Mouse (Mus musculus) heart, adult 9 months (tissue): ENCODE results near the gene 4933427D14Rik.

Experiments
- DNase-seq, 2 experiments: peaks; one replicate each; pipeline ENCODE4 v3.0.0; 2022; ENCODE audit warnings: low spot score in 2 of 2

Gene 4933427D14Rik

DNA sequence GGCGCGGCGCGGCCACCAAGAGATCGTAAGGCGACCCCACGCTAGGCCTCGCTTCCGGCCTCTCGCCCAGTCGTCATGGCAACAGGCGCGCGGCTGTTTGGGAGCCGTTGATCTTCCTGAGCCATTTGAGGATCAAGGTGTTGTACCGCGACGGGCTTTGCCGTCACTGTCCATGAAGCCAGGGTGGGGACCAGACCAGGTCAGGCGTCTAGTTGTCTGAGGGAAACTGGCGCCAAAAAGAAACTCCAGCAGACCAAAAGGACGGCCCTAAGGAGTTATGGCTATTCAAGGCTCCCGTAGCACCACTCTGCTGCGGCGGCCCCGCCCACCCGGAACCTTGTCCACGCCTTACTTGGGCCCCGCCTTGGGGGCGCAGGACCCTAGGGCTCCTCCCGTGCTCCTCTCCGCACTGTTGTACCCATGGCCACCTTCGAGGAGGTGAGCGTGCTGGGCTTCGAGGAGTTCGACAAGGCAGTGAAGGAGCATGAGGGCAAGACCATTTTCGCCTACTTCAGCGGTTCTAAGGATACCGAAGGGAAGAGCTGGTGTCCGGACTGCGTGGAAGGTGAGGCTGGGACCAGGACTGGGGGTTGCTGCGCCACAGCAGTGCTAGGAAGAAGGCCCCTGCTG, at the start of gene 4933427D14Rik, which contains the start of gene Txndc17:
Gene 4933427D14Rik (minus strand): TSS at position 256 of the 630 bp plus-strand sequence.
Gene Txndc17 (plus strand): TSS at position 344 of the 630 bp plus-strand sequence.
- peak; percentile 91 to 92 for DNase-seq

DNA sequence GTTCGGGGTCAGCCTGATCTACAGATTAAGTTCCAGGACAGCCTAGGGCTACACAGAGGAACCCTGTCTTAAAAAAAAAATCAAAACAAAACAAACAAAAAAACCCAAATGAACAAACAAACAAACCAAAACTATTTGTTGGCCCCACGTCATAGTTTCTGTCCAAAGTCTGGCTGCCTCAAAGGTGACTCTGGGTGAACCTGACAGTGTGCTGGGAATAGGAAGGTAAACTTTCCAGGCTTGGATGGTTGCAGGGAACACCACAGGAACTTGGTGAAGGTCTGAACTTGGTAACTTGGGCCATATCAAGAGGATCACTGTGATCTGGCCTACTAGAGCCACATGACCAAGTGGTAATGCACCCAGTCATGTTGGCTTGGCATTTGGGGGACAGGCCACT, 49.2 kb upstream of the 4933427D14Rik start:
- no peak for DNase-seq

DNA sequence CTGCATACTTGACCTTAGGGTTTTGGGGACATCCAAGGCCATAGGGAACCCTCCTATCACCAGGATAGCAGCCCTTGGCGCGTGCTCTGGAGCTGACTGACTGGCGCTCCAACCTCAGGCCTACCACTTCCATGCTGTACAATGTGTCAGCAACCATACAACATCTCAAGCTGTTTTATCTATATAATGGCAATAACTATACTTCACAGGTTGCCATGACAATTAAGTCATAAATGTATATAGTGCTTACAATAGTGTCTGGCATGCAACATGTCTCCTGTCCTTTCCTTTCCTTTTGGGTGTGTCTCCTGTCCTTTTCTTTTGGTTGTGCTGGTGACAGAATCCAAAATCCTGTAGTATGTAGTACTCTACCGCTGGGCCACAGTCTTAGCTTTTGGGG, 48.4 kb upstream of the 4933427D14Rik start:
- no peak for DNase-seq

DNA sequence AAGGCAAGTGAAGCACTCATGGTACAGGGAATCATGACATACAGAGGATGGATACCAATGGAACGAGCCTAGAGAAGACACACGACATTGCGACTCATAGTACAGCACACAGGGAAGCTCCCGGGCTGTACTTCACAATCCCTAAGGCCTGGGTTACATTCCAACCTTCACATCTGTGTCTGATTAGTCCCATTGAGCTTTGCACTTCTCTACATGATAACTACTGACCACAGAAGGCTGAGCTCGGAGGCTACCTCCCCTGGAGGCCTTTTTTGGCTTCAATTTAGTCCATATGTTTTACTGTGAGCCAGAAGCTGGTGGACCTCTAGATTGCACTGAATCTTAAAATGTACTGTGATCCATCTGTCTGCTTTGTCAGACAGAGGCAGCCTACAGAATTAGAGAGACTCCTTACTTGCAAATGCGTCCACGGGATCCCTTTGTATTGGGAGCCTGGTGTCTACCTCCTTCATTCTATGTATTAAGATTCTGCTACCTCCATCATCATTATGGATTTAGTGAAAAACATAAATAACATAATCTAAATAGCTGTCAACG, 38.0 kb upstream of the 4933427D14Rik start:
- no peak for DNase-seq

DNA sequence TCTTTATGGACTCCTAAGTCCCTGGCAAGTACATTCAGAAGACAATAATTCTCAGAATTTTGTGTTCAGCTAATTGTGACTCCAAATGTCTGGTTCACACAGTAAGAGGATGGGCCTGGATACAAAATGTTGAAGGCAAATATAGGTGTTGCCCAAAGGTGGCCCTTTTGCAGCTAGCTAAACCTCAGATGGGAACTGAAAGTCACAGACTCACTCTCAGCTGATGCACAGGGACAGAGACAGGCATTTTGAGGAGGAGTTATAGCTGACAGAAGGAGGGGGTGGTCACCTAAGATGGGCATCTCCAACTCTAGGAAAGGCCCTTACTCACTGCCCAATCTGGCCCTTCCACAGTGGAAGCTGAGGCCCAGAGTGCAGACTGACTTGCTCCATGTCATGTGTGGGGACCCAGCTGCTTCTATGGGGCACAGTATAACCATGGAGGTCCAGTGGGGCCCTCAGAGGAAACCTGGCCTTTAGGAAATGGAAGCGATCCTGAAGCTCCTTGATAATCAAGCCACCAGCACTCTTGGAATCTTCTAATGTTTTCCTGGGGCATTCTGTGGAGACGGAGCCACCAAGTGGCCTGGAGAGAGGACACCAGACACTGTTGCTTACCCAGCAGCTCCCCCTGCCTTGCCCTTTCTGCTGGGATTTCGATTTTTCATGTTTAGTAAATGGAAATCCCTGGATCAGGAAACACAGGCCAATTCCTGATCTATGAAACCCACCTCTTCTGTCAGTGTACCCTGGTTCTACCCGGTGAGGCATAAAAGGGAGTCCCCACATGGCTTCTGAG, 33.0 kb upstream of the 4933427D14Rik start:
- no peak for DNase-seq

DNA sequence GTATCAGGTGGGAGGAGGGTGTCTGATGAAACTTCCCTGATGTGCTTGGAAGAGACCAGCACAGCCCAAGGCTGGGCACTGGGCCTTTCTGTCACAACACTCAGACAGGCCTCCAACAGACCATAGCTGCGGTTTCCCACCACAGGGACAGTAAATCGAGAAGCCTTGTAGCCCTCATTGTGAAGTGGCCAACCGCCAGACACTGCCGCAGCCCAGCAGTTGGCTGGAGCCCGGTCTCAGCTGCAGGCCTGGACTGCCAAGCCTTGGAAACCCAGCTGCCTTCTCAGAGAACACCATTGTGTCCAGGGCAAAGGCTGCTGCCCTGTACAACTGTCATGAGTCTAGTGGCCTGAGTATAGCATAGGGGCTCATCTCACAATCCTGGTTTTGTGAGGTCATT, 26.8 kb upstream of the 4933427D14Rik start:
- DNase-seq: no peak

DNA sequence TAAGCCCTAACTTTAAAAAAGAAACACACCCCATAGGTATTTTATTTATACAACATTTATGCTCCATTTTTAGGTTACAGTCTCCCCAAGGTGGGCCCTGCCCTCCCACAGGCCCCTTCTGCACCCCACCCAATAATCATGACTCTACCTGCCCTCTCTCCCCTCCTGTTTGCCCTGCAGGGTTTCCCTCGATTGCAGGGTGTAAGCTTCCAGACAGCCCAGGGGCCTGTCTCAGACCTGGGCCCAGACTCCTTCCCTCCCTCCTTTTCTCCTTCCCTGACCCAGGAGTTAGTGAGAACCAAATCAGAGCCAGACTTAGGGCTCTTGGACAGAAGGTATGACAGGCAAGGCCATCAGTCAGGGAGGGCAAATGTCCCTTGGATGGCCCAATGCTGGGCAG, 25.7 kb upstream of the 4933427D14Rik start:
- no peak for DNase-seq

DNA sequence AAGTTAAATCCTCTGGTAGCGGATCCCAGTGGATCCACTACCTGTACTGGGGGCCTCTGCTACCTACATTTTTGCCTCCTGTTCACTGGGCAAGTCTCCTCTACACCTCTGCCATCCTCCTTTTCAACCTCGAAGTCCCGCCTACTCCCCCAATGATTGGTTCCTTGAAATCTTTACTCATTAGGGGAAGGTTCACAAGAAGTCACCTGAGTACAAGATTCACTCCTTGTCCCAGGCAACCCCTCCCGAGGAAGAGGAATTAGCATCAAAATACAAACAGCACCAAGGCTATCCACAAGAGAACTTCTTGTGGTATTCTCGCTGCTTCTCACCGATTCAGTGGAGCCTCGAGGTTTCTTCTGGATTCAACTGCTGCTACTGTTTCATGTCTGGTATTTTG, 24.8 kb upstream of the 4933427D14Rik start:
- no peak for DNase-seq

DNA sequence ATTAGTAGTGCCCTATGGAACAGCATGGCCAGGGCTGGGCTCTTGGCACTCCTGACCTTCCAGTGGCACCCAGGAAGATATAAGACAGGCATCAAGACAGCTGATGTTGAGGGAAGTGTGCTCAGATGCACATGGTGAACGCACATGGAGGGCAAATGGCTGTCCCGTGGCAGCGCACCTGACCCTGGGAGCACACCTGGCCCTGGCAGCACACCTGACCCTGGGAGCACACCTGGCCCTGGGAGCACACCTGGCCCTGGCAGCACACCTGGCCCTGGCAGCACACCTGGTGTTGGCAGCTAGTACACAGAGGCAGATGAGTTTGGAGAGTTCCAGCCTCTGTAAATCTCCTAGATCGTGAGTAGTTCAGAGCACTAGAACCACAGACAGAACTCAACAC, 21.3 kb upstream of the 4933427D14Rik start:
- no peak for DNase-seq

DNA sequence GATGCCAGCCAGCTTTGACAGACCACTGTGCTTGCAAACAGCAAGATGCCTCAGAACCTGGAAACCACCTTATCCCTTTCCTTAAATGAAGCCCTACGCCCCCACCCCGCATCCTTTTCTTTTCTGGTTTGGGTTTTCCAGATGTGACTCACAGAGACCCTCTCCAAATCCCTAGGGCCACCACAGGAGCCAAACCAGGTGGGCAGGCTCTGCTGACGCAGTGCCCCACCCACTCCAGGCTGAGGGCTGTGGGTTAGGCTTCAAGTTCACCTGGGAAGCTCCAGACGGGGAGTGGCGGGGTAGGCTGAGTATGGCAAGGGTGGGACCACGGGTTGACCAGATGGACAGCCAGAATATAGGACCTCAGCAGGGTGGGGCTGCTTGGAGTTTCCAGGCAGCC, 19.6 kb upstream of the 4933427D14Rik start:
- DNase-seq: no peak

DNA sequence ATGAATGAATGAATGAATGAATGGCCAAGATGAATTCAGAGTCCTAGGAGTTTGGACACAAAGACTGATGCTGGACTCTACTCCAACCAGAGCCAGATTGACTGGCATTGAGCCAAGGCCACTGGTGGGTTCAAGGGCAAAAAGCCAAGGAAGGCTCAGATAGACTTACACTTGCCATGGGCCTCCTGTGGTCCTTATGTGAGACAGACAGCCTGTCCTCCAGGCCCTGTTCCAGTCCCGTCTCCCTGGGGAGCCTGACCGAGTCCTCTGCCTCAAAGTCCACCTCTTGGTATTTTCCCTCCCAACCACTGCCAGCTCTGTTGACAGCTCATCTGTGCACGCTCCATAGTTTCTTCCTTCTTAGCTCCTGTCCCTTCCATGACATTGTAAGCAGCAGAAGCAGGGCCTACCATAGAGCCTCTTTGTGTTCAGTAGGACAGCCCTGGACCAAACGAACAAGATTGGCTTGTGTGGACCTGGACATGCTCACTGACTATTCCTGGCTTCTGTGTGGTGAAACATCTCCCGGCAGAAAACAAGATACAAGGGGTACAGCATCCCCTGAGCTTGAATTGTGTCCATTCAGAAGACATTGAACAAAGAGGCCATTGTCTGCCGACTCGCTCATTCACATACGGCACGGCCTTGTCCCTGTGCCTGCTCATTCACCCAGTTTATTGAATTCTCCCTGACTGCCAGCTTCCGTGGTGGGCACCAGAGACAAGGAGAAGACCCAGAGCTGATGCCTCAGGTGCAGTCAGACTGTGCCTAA, 18.9 kb upstream of the 4933427D14Rik start:
- DNase-seq: no peak

DNA sequence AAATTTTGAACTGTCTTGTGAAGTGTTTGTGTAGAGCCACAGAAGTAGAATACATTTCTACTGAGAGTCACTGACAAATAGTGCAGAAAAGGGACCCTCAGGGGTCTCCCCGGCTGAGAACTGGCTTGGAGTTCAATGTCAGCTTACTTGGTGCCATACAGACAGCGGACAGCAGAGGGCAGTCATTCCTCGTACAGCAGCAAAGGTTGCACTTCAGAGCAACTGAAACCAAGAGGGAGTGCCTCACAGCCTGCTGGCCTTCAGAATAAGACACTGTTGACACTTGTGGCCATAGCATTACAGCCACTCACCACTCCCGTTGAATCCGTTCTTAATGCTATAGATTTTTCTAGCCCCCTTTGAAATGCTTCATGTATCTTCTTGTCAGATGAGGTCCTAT, 17.6 kb upstream of the 4933427D14Rik start:
- peak; percentile 34 to 57 for DNase-seq

DNA sequence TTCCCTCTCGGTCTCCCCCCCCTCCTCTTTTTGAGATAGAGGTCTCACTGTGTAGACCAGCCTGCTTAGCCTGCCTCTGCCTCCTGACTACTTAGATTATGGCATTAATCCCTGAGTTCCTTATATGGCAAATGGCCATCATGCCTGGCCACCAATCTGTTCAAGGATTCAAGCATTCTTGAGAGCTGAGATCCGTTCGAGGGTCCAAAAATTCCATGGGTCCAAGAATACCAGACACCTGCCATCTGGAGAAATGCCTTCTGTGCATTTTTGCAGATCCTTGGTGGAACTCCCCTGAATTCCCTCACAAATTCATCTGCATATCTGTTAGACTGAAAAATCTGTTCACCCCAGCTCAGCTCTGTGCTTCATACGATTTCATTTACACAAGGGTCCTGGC, 16.2 kb upstream of the 4933427D14Rik start:
- no peak for DNase-seq

DNA sequence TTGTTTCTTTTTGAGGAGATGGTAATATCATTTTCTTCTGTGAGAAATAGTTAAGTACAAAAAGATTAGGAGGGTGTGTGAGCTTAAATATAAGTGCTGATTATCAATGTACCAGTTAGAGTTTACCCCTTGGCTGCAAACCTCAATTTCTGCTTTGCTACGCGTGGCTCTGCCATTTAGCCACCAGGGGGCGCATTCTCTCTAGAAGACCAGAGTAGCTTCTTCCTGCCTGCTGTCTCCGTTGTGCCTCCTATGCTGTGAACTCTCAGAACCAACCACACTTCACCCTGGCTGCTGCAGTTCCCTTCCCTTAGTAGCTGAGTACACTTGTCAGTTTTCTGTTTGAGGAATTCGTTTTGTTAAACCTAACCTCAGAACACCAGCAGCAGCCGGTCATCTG, 14.0 kb upstream of the 4933427D14Rik start:
- DNase-seq: peak; percentile 11 to 33

DNA sequence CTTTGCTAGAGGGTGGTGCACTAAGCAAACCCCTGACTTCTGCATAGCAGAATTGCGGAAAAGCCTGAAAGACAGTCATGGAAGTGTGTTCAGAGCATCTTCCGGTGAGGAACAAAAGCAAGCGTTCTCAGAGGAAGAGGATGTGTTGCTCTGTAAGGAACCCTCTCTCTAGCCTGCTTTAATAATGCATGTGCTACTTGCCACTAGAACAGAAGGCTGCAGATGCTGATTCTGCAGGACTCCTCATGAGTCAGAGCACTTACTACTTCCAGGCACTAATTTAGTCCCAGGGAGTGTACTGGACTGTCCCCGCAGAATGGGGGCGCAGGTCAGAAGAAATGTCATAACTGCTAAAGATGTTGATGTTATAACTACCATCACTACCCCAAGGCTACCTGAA, 9.9 kb upstream of the 4933427D14Rik start:
- DNase-seq: no peak

DNA sequence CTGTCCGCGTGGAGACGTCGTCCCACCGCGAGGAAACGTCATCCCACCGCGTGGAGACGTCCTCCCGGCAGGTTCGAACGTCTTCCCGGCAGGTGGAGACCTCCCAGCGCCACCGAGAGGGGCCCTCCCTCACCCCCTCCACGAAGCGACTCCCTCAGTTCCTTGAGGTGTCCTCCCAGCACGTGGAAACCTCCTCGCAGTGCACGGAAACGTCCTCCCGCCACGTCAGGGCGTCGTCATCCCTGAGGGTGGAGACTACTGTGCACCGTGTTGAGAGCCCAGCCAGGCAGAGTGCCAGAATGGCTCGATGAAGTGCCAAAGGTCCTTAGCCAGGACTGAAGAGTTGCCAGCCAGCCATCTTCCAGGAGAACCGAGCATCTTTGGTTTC, 8.1 kb upstream of the 4933427D14Rik start, which contains the start of gene Med31:
Gene Med31 (minus strand): TSS at position 183 of the 388 bp plus-strand sequence.
- peak; percentile 74 to 75 for DNase-seq

DNA sequence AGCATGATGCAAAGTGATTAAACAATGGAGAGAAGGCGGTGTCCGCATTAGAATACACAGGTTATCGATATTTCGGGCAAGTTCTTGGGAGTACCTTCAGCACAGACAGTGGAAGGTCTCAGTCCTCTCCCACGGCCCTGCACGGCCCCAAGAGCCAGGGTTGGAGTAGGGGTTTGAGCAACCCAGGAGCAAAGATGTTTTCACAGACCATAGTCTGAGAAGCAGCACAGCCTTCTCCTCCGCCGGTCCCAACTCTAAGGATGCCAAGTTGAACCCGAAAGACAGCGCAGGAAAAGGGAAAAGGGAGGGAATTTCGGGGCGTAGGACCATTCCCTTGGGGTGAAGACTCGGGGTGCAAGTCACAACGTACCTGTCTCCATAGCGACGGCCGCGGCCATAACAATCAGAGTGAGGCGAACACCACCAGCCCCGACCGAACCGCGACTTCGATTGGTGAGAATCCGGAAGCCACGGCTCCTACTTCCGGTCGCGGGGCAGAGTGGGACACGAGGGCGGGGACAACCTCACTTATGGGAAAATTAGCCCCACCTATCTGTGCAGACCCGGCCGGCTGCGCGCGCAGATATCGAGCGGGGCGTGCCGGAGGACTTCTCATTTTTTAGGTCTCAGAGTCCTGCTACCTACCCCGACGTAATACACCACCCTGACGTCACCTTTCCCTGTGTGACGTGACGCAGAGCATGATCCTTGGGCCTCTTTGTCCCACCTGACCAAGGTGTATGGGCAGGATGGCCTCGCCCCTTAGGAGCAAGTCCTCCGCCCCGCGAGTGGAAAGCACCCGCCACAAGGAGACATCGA, 7.5 kb upstream of the 4933427D14Rik start:
- peak; percentile 96 for DNase-seq

DNA sequence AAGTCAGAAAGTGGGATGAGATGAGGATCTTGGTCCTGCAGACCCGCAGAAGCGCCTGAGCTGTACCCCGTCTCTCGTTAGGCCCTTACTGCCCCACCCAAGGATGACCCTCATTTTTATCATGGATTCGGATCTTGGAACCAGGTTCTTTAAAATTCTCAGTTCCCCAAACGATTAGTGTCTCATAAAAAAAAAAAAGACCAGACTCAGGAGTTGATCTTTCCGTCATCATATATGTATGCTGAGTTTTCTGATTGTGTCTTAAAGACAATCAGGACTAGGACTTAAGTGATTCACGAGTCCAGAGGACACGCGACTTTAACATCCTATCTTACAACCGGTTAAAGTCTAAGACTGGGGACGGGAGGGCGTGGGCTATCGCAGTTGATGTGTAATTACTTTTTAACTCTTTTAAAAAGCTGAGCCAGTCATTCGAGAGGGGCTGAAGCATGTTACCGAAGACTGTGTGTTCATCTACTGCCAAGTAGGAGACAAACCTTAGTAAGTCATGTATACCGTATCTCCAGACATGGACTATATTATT, 647 bp upstream of the 4933427D14Rik start:
- DNase-seq: no peak

DNA sequence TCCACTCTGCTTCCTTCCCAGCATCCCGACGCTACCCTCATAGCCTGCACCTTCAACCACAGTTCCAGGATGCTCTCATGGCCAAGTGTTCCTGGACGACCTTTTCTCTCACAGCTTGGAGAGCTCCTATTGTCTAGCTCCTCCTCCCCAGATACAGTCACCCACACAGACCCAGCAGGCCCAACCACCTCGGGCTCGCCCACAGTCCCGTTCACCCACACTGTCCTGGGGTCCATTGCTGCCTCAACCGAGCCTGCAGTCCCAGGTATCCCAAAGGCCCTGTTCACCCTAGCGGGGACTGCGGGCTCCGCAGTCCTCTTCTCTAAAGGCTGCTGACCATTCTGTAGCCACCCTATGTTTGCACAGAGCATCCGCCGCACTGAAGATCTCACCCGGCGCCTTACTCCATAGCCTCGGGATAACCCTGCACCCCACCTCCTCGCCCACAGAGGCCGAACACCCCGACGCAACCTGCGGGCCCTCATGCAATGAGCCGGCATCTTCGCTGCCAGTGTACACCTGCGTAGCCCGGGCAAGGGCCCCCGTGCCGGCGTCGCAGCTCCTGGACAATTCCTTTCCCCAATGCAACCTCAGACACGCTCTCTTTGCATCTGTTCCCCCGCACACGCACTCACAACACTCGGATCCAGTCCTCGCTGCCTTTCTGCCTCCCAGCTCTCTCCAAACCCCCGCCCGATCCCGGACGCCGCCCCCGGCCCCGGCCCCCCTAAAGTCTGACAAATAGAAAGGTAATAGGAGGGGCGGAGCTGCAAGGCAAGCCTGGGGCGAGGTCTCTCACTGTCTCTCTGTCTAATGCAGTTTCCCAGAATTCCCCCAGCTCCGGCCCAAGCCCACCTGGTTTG, 687 bp downstream of the 4933427D14Rik start, which contains the start of gene Gm43951:
Gene Gm43951 (minus strand): TSS at position 500 of the 863 bp plus-strand sequence.
- peak in 1 of 2 experiments; percentile 14 for DNase-seq

DNA sequence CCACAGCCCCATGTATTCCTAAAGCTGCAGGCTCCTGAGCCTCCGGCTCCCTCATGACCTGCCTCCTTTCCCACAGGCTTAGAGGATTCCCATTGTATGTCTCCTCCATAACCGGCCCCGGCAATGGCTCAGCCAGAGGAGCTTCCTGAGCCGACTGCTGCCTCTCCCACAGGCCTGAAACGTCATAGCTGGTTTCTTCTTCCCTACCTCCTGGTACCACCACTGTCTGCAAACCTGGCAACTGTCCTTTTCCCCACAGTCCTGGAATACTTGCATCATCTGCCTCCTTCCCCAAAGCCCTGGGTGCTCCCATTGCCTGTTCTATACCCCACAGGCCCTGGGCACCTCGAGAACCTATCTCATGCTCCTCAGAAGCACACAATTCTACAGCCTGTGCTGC, 2.0 kb downstream of the 4933427D14Rik start:
- DNase-seq: no peak
